Mouse (Mus musculus): ENCODE results near the gene Gdf1.

Gdf1 gene

DNA sequence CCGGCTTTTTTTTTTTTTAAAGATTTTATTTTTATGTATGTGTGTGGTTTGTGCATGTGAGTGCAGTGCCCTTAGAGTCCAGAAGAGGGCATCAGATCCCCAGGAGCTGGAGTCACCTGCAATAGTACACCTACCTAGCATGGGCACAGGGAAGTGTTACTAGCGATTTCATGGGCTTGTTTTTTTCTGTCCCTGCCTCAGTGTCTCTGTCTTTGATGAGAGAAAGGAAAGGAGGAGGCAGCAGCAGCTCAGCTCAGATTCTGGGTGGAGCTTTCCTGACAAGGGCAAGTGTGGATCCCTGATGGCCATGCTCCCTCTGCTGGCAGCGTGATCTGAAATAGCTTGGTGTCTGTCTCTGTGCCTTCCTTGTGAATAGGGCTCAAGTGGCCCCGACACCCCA, 31.2 kb downstream of the Gdf1 start:
- no peak for DNase-seq (ENCODE audit: low read depth, low spot score)

DNA sequence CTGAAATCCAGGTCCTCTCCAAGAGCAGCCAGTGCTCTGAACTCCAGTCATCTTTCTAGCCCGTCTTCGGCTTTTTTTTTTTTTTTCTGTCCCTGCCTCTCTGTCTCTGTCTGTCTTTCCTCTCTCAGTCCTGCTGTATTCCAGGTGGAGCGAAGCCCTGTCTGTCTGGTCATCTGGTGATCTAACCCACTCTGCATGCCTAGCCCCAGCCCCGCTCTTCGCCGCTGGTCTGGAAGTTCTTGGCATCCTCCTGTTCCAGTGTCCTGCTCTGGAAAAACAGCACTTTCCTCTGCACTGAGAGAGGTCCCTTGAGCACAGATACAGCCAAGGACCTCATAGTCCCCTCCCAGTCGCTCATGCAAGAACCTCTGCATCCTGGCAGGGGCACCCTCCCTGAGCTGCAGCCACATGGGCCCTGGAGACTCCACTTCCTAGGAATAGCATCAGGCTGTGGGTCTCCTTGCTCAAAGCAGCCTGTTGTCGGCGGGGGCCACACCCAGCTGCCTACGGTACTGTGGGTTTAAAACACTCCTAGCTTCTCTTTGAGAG, 31.9 kb downstream of the Gdf1 start:
- DNase-seq (ENCODE audit: low read depth, low spot score): no peak

DNA sequence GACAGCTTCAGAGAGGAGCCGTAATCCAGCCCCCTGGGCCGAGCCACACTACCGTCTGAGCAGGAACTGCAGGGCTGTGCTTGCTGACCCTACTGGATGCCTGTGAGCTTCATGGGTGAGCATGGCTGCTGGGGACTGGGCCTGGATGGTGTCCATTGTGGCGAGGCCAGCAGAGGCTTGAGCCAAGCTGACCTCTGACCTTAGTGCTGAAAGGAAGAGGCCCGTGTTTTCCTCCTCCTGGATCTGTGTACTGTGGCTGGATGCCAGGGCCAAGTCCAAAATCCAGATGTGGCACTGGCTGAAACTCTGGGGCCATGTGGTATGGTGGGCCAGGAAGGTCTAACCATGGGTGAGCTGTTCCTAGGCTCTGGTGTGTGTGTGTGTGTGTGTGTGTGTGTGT, 34.4 kb downstream of the Gdf1 start:
- DNase-seq (ENCODE audit: low read depth, low spot score): no peak

- no peak for DNase-seq (ENCODE audit: low read depth, low spot score)
Observed at GRCm38 (mm10) chr8:70366588-70366987, 37.0 kb downstream of the Gdf1 start.

- DNase-seq (ENCODE audit: low read depth, low spot score): no peak
Observed at GRCm38 (mm10) chr8:70370476-70370875, 40.9 kb downstream of the Gdf1 start.

- no peak for DNase-seq (ENCODE audit: low read depth, low spot score)
Observed at GRCm38 (mm10) chr8:70371951-70372350, 42.3 kb downstream of the Gdf1 start.

DNA sequence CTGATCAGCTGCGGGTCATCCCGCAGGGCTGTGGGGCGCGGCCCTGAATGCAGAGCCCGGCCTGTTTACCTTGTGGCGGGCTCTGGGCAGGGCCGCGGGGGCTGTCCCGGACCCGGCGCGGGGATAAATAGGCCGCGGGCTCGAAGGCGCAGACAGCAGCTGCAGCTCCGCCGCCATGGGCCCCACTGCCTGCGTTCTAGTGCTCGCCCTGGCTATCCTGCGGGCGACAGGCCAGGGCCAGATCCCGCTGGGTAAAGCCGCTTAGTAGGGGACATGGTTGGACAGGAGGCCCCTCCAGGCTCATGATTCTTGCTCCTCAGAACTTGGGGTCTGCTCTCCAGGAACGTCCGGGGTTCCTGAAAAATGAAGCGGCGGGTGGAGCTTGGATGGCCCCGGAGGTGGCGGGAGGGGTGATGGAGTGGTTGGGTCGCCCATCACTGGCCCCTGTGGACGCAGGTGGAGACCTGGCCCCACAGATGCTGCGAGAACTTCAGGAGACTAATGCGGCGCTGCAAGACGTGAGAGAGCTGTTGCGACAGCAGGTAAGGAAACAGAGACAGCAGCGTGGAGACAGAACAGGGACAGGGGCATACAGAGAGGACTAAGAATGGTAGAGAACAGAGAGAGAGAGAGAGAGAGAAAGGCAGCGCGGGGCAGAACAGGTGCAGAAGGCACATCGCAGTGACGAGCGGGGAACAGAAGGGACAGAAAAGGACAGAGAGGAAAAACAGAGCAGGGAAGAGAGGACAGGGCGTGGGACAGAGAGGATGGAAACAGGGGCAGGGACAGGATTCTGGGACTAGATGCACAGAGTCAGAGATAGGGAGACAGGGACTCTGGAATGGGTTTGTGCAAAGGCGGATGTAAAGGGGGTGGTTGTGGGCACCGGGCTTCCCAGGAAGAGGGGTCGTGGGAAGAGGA, 44.0 kb downstream of the Gdf1 start, which contains the start of gene Comp:
TSS of gene Comp (plus strand) at position 162 of the 921 bp plus-strand sequence.
- no peak for DNase-seq (ENCODE audit: low read depth, low spot score)

DNA sequence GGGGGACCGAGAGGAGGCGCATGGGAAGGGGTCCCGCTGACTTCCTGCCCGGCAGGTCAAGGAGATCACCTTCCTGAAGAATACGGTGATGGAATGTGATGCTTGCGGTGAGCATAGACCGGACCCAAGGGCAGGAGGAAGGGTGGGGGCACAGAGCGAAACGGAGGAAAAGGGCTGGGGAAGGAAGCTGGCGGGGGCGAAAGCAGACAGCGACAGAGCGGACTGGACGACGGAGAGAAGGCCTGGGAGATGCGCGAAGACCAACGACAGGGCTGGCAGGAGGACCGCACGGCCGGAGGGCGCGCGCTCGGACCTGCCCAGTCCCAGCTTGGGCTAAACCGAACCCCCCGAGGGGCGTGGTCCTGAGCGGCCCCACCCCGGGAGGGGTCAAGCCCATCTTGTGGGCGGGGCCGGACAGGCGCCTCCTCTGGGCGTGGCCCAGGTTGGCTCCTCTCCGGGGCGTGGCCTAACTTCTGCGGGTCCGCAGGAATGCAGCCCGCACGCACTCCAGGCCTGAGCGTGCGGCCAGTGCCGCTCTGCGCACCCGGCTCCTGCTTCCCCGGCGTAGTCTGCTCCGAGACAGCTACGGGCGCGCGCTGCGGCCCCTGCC, 44.8 kb downstream of the Gdf1 start:
- DNase-seq (ENCODE audit: low read depth, low spot score): no peak

- no peak for DNase-seq (ENCODE audit: low read depth, low spot score)
Observed at GRCm38 (mm10) chr8:70375212-70375859, 45.7 kb downstream of the Gdf1 start.

GRCm38 (mm10) chr8:70376275-70376741, 46.7 kb downstream of the Gdf1 start:
- DNase-seq (ENCODE audit: low read depth, low spot score): no peak

DNA sequence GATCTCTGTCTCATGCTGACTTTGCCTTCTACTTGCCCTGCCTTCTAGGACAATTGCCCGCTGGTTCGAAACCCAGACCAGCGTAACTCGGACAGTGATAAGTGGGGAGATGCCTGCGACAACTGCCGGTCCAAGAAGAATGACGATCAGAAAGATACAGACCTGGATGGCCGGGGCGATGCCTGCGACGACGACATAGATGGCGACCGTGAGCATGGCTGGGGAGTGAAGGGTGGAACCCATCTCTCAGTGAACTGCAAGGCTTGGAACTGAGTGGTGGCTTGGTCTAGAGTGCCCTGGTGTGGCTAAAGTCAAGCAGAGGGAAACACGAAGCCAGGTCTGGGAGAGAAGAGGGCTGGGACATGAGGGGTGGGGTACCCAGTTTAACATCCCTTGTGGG, 47.4 kb downstream of the Gdf1 start:
- DNase-seq (ENCODE audit: low read depth, low spot score): no peak

- peak; percentile 27 for DNase-seq (ENCODE audit: low read depth, low spot score)
Observed at GRCm38 (mm10) chr8:70380069-70380468, 50.5 kb downstream of the Gdf1 start.
